Mouse (Mus musculus) megakaryocyte, embryonic 14.5 days (primary cell): Measurements from ENCODE around the gene Sct.

Experiments
- FLI1 ChIP-seq: IDR thresholded peaks from 2 replicates; pipeline ENCODE4 v1.6.1; 2012; ENCODE audit warnings: low read length, inconsistent platforms, mixed read lengths
- GATA1 ChIP-seq: IDR thresholded peaks from 3 replicates; pipeline ENCODE4 v1.6.1; 2012; ENCODE audit warnings: mixed read lengths, low read length, inconsistent platforms, borderline replicate concordance

GRCm38 (mm10) chr7:141302702-141303268 lies 23.9 kb upstream of the Sct start:
- TF ChIP-seq GATA1: no peak
- TF ChIP-seq FLI1: no peak
